Mouse (Mus musculus) megakaryocyte, embryonic 14.5 days (primary cell): ENCODE measurements around the gene Jak1. TPM values are rescaled to one million over a fixed set of nuclear protein-coding genes. Genes with fewer than 3 reads are reported as not detected.

Experiments
- H3K27me3 ChIP-seq: replicated peaks from 2 replicates; pipeline ENCODE3; 2012; ENCODE audit warnings: inconsistent platforms
- H3K36me3 ChIP-seq: replicated peaks from 2 replicates; pipeline ENCODE3; 2012; ENCODE audit warnings: low read length, inconsistent platforms, mixed read lengths
- H3K4me1 ChIP-seq: 2 replicates; pipeline ENCODE4 v1.6.1; 2012; ENCODE audit warnings: inconsistent platforms
- H3K4me3 ChIP-seq: replicated peaks from 2 replicates; pipeline ENCODE3; 2012; ENCODE audit warnings: moderate library complexity, mild to moderate bottlenecking, inconsistent platforms
- H3K9me3 ChIP-seq: 2 replicates; pipeline ENCODE4 v1.6.1; 2012; ENCODE audit warnings: inconsistent platforms
- FLI1 ChIP-seq: IDR thresholded peaks from 2 replicates; pipeline ENCODE4 v1.6.1; 2012; ENCODE audit warnings: low read length, inconsistent platforms, mixed read lengths
- GATA1 ChIP-seq: IDR thresholded peaks from 3 replicates; pipeline ENCODE4 v1.6.1; 2012; ENCODE audit warnings: mixed read lengths, low read length, inconsistent platforms, borderline replicate concordance
- polyA plus RNA-seq: library from polyadenylated mRNA; stranded (reverse); fragments of >175 nt; gene quantifications from 2 replicates; pipeline ENCODE4 v1.2.3, GENCODE M21; 2012; ENCODE audit warnings: low replicate concordance; ENCODE audit not compliant: insufficient read depth

The Jak1 gene
- polyA plus RNA-seq, 1 experiment, result 60.1 TPM

DNA sequence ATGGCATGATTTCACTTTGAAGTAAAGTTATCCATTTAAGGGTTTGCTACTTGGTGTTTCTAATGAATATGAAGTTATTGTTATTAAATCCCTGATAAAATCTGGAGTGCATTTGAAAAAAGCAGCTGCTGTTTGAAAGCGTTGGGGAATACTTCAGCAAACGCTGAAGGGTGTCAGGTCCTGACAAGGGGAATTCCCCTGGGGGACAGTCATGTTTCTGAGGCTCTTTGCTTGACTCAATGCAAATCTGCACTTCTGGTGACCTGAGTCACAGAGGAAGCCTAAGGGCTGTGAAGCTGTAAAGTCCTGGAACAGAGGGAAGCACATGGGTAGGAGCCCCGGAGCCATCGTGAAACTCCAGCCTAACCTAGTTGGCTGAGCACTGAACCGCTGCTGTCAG, 123.3 kb downstream of the Jak1 start:
- Histone ChIP-seq H3K9me3 (no peaks in the 10 kb centered on the region), H3K36me3 (peaks cover 2% of the 10 kb centered on the region), H3K4me1 (peaks cover 8% of the 10 kb centered on the region), H3K27me3 (peaks cover 7% of the 10 kb centered on the region), H3K4me3 (no peak overlapping the region)
- TF ChIP-seq FLI1, result no peak
- TF ChIP-seq GATA1, result no peak

DNA sequence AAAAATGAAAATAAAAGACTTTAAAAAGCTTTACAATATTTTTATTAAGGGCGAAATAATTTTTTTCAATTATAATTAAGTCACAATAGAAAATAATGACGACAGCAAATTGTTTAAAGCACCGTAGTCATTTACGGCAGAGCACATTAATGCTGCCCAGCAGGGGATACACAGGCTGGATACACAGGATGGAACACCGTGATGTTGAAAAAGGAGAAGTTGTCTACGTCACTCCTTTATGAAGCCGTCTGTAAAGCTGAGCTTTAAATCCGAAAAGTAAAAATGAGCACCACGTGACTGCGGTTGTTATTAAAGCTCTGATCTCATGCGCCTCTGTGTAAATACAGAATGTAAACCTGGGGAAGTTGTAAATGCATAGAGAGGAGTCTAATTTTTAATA, 127.1 kb downstream of the Jak1 start:
- H3K4me3 ChIP-seq, result no peak overlapping the region
- TF ChIP-seq FLI1 (no peak), GATA1 (no peak)
- no peaks in the 10 kb centered on the region for H3K36me3 ChIP-seq
- H3K4me1 ChIP-seq, result no peaks in the 10 kb centered on the region
- no peaks in the 10 kb centered on the region for H3K9me3 ChIP-seq
- peaks cover 5% of the 10 kb centered on the region for H3K27me3 ChIP-seq

DNA sequence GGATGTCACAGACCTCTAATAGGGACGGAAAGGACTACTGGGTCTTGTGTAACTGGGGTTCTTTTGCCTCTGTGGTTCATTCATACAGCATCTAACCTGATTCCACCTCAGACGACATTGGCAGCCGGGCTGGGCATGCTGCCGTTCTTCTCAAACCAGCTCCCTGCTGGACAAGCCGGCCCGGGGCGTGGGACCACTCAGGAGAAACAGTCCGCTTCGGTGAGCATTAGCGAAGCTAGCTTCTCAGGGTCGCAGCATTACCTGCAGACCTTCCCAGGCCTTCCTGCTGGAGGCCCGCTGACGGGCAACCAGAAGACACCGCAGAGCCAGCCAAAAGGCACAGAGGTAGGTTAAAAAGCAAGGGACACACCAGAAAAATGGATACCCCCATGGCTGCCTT, 129.2 kb downstream of the Jak1 start:
- Histone ChIP-seq H3K27me3 (peaks cover 2% of the 10 kb centered on the region), H3K9me3 (no peaks in the 10 kb centered on the region), H3K4me1 (no peaks in the 10 kb centered on the region), H3K36me3 (no peaks in the 10 kb centered on the region), H3K4me3 (no peak overlapping the region)
- TF ChIP-seq GATA1, result no peak
- no peak for TF ChIP-seq FLI1

DNA sequence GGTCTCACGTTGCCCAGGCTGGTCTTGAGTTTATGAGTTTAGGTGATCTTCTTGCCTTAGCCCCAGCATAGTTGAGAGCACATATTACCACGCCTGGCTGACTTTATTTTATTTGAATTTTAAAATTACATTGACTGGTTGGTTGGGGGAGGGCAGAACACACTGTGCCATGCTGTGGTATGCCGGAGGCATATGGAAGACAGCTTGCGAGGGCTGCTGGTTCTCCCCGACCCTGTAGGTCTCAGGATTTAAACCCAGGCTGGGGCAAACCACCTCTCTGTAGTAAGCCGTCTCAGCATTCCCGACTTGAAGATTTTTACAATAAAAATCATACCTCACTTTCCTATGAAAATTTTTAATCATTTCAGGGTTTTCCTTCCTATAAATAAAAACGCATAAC, 130.1 kb downstream of the Jak1 start:
- H3K4me3 ChIP-seq, result no peak overlapping the region
- peaks cover 2% of the 10 kb centered on the region for H3K27me3 ChIP-seq
- no peak for TF ChIP-seq GATA1
- TF ChIP-seq FLI1, result no peak

DNA sequence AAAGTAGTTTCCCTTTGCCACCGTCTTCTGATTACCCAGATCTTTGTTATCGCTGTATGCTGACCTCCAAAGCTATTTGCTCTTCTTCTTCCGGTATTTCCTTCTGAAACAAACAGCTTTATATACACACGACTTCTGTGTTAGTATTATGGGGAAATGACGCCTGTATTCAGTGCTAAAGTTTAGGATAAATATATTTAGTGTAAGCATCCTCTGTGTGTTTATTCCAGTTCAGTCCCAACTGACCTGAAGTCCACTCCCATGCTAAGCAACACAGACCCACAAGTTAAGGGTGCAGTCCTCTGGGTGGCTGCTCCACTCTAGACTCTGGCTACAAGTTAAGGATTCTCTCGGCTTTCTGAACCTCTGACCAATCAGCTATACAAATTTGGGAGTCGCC, 144.1 kb downstream of the Jak1 start:
- Histone ChIP-seq H3K27me3 (no peaks in the 10 kb centered on the region), H3K9me3 (0 out of 2 replicates have a peak, but pooled peaks cover 5% of the 10 kb centered on the region), H3K36me3 (no peaks in the 10 kb centered on the region), H3K4me3 (no peak overlapping the region), H3K4me1 (peaks cover 9% of the 10 kb centered on the region)
- TF ChIP-seq FLI1 (no peak), GATA1 (no peak)

More for the DNA sequence above, 130.1 kb downstream of the Jak1 start:
- H3K4me1 ChIP-seq, result no peaks in the 10 kb centered on the region
- no peaks in the 10 kb centered on the region for H3K9me3 ChIP-seq
- no peaks in the 10 kb centered on the region for H3K36me3 ChIP-seq

DNA sequence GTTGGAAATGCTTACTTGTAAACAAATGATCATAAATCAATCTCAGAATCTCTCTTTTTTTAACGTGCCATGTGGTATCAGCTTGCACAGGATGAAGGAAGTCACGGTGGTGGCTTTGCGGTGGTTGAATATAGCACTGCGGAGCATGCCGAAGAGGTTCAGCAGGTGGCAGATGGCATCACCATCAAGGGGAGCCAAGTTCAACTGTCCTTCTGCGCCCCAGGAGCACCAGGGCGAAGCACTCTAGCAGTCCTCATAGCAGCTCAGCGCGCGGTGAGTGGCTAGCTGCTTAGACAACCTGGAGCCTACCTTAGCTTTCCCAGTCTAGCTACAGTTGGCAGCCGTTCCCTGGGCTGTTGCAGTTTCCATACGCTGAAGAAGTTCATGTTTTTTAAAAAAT, 158.0 kb downstream of the Jak1 start:
- H3K9me3 ChIP-seq, result peaks cover 19% of the 10 kb centered on the region
- H3K4me3 ChIP-seq, result peak overlapping the region; percentile 38
- no peaks in the 10 kb centered on the region for H3K4me1 ChIP-seq
- peaks cover 4% of the 10 kb centered on the region for H3K27me3 ChIP-seq
- TF ChIP-seq FLI1 (no peak), GATA1 (no peak)
- no peaks in the 10 kb centered on the region for H3K36me3 ChIP-seq

Other genes starting within 250 kb of the Jak1 start
- not detected in 2 replicates for gene Gm10577, start 244.6 kb downstream of the Jak1 start, polyA plus RNA-seq
- not detected in 2 replicates for gene Raver2, start 196.3 kb downstream of the Jak1 start, polyA plus RNA-seq
- gene Ak4, start 154.0 kb upstream of the Jak1 start, polyA plus RNA-seq, result 14.3 and 33.3 TPM in 2 replicates
- gene Dnajc6, start 231.4 kb upstream of the Jak1 start, polyA plus RNA-seq, result 0.02 TPM in 1 of 2 replicates, not detected in the other